Mouse (Mus musculus) adipocyte (in vitro differentiated cells): ENCODE measurements at regions not wholly inside any gene's neighbourhood (a gene's known extent, or its start where the extent isn't known, plus 50 kb on each side); places are given as distances from the start of the nearest gene placed in this dataset.
"Not testable (repeated sequence)": the region's sequence is repeated elsewhere in the genome, so short reads cannot be mapped to it uniquely, and the experiment has no call there.

Source experiments
- DNase-seq: peaks from one replicate; pipeline ENCODE4 v3.0.0-alpha.2; 2016; ENCODE audit warnings: low spot score

DNA sequence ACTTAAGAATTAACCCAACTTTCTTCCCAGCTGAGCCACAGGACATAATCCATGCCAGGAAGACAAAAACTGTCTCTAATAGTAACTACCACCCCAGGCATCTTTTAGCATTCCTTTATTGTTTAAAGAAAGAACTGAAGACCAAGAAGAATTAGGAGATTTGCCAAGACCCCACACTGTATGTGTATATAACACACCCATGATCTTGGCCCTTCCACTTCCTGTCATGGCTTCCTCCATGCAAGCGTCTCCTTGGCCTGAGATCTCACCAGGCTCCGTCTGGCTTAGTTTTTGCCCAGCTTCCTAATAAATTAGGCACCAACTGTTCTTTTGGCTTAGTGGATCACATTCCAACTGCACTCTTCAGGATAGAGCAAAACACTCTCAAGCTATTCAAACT is 215.9 kb upstream of the Tenm4 start:
- no peak for DNase-seq

DNA sequence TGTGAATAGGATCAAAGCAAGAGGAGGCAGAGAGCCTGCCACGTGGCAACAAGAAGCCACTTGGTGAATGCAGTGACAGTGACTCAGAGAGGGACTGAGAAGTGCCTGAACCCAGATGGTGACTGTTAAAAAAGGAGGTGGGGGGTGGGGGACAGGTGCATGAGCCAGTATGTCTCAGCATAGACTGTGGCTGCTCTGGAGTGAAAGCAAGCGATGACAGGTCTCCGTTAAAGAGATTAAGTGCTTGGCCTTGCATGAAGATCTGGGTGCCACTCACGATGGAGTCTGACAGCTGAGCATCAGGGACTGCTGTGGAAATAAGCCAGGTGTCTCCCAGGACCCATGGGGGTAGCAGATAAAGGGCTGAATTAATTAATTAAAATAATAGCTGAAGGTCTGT is 212.0 kb upstream of the Tenm4 start:
- no peak for DNase-seq

GRCm38 (mm10) chr7:95971863-95972262 is 199.2 kb upstream of the Tenm4 start:
- no peak for DNase-seq

DNA sequence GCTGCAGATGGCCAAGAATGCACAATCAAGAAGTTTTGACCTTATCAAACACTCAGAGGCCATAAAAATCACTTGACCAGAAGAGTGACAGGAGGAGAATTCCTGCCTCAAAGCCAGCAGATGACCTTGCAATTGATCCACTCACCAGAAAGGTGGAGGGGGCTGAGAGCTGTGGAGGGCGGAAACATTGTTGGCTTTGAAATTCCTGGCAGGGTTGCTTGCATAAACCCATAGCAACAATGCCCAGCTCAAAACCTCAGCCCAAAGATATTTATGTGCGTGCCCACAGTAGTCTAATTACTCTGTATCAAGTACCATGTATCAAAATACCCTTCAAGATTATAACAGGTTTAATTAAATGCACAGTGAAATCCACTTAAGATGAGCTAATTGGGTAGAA is 197.0 kb upstream of the Tenm4 start:
- DNase-seq = no peak

DNA sequence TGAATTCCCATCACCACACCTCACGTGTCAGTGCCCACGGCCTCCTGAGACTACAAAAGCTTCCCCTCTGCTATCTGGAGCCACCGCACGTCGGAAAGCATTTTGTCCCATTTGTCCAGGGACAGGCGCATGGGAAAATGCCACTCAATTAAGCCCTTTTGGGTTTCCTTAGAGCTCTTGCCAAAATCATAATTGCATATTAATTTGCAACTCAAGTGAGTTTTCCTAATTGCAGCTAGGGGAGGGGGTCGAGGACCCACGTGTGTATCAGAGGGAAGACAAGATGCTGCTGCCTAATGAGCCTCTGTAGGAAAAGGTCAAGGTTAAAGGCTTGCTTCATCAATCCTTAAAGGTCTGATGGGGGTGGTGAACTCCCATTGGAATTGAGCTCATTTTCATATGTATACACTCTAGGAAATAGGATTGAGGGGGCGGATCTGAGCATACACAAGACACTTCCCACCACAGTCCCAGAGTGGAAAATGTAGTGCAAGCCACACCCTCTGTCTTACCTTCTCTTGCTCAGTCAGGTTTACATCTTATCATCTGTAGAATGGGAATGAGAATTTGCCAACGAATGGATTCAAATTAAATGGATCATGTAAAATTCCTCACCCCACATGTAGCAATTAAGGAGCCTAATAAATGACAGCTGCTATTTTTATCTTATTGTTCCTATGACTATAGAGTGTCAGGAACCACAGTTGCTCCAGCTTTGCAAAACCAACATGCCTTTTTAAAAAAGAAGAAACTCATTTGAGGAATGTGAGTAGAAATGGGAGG is 179.6 kb upstream of the Tenm4 start:
- DNase-seq = no peak

DNA sequence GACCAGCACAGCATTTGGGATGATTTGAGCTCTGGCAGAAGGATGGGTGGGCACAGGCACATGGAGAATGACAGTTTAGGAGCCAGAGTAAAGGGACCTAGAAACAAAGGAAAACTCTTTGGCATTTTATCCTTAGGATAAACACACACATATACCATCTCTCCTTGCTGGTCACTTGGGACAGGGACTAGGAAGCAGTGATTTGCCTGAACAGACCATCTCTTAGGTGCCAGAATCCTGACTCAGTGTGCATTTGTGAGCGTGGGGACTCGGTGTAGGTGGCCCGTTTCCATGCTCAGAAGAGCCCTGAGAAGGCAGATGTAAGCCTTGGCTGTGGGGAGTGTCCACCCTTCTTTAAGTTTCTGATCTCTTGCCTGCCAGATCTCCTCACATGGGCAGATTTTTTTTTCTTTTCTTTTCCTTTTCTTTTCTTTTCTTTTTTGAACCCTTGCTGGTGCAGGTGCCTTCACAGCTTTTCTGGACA is 179.0 kb upstream of the Tenm4 start:
- no peak for DNase-seq

GRCm38 (mm10) chr7:95992521-95992920 is 178.5 kb upstream of the Tenm4 start:
- DNase-seq = no peak

GRCm38 (mm10) chr7:95997190-95997589 is 173.9 kb upstream of the Tenm4 start:
- DNase-seq = no peak

GRCm38 (mm10) chr7:95999189-95999588 is 171.9 kb upstream of the Tenm4 start:
- DNase-seq = no peak

DNA sequence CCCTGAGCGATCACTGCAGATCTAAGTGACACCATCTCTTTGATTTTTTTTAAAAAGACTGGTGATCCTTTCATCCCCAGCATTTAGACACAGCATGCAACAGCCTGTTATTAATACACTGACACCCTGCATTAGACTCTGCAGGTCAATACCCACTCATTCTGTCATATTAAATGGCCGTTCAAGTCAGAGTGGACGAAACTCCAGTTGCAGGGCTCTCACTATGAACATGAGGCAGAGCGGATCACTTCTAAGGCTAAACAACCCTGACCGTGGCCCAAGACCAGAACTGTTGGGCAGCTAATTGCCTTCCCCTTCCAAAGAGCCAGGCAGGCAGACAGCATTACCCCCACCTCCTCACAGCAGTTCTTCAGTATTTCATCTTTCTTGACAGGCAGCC is 168.6 kb upstream of the Tenm4 start:
- no peak for DNase-seq

DNA sequence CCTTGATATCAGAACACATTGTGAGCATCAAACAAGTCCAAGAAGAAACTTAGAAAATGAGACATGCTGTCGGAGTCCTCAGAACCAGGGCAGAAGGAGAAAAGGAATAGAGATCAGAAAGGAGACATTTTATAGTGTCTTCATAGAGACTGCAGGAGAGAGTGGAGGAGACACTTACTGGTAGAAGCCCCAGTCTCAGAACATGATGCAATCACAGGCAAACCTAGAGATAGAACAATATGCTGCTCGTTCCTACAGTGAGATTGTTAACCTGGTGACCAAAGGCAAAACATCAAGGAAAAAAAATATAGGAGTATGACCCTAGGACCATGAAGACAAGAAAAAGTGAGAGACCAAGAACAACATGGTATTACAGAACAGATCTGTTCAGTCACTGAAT is 164.7 kb upstream of the Tenm4 start:
- no peak for DNase-seq

GRCm38 (mm10) chr7:96013008-96013407 is 158.0 kb upstream of the Tenm4 start:
- no peak for DNase-seq

DNA sequence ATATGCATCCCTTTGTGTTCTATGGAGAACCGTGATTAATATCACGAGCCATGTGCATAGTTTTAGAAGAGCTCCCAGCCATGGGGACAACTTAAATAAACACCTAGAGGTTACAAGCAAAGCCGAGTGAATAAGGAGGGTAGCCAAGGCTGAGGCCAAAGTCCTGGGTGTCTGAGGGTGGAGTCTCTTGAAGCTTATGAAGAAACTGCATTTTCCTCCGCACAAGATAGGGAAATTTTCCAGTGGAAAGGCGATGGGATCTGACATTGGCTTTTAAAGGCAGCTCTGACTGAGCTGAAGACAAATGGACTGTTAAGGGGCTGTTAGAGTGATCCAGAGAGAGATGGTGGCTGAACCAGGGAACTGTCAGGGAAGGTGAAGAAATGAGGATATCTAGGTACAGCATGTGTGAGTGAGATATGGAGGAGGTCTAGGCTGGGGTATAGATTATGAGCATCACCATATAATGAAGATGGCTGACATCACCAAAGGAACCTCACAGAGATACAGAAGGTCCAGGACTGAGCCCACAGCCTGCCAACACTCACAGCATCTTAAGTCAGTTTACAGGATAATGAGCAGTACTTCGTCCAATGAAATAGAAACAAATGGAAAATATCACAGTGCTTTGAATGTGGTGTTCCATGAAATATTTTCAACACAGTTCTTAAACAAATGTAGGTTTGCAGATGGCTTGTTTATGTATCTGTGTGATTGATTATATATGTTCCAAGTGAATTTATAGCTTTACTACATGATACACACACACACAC is 153.7 kb upstream of the Tenm4 start:
- no peak for DNase-seq

- DNase-seq = no peak
Observed at GRCm38 (mm10) chr7:96024048-96024447, 147.0 kb upstream of the Tenm4 start.

DNA sequence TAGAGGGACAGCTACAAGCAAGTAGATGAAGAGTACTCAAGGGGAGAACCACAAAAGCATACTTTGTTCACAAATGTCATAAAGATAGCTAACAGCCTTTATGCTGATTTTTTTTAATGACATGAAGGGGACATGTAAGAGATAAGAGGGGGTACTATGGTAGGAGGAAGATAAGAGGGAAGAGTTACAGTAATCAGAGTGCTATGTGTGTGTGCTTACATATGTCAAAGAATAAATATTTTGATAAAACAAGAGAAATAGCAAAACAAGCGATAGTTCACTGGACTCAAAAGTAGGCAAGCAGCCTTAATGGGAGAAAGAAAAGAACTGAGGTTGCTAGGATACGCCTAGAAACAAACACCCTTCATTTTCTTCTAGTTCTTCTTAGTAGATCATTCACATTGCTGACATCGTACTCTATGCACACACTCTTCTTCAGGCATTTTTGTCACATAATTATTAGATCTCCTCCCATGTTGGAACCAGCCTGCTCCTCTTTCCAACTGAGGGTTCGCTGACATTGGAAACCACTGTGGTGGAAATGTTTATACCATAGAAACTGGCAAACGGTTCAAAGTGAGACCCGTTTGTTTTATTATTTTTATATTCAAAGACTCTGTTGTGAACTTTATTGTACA is 144.1 kb upstream of the Tenm4 start:
- DNase-seq = no peak

DNA sequence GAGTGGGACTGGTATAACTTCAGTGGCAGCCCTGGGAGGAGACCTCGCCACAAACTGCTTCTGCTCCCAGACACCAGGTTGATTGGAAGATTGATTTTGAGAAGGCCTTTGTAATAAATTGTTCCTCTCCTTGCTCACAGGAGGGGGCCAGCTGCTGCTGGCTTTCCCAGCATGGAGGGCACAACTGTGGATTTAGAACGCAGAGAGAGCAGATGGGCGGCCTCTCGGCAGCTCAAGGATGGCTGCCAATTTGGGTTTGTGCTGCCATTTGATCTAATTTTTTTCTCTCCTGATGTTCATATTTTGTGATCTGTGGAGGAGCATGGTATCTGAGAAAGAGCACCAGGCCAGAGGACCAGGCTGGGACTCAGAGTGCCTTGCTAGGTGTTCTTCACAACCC is 137.4 kb upstream of the Tenm4 start:
- DNase-seq = no peak

DNA sequence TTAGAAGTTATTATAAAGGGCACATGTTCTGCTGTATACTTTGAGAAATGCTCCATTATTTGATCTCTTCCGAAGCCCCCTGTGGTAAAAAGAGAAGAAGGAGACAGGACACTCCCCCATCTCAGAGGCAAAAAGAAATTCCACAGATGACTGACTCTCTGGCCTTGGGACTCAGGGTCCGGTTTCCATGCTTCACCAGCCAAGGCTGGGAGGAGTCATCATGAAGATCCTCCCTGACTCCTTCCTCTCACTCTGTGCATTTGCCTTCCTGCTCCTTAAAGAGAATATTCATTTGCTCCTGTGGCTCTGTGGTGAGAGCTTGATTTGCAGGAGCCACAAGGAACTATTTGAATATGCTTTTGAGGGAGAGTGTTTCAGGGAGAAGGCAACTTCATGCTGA is 135.6 kb upstream of the Tenm4 start:
- DNase-seq = no peak

DNA sequence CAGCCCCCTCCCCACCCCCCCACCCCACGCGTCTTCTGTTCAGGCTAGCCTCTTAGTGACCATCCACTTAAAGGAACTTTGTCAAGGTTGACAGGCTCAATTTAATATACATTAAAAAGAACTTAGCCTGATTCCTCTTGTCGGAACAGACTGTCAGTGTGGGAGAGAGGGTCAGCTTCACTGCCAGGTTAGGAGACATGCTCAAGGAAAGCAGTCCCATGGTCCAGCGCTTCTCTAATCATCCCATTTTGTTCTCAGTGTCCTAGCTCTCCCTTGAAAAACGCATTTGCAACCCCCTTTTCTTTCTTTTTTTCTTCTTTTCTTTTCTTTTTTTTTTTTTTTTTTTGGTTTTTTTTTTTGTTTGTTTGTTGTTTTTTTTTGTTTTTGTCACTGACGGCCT is 131.4 kb upstream of the Tenm4 start:
- no peak for DNase-seq

GRCm38 (mm10) chr7:96041806-96042205 is 129.2 kb upstream of the Tenm4 start:
- no peak for DNase-seq

GRCm38 (mm10) chr7:96051631-96052030 is 119.4 kb upstream of the Tenm4 start:
- no peak for DNase-seq

- DNase-seq = not testable (repeated sequence)
Observed at GRCm38 (mm10) chr7:96061599-96061998, 109.4 kb upstream of the Tenm4 start.

GRCm38 (mm10) chr7:96078511-96078910 is 92.5 kb upstream of the Tenm4 start:
- no peak for DNase-seq

GRCm38 (mm10) chr7:96081676-96082075 is 89.4 kb upstream of the Tenm4 start:
- DNase-seq = no peak
